Mouse (Mus musculus): ENCODE results near the gene Adprhl2. TPM values are rescaled to one million over a fixed set of nuclear protein-coding genes. Genes with fewer than 3 reads are reported as not detected.

Adprhl2 gene
- polyA plus RNA-seq (2014; fragmentation: Nextera tagmentation; extraction: Ambion mirVana), result 53.5 and 62.2 TPM in 2 replicates

DNA sequence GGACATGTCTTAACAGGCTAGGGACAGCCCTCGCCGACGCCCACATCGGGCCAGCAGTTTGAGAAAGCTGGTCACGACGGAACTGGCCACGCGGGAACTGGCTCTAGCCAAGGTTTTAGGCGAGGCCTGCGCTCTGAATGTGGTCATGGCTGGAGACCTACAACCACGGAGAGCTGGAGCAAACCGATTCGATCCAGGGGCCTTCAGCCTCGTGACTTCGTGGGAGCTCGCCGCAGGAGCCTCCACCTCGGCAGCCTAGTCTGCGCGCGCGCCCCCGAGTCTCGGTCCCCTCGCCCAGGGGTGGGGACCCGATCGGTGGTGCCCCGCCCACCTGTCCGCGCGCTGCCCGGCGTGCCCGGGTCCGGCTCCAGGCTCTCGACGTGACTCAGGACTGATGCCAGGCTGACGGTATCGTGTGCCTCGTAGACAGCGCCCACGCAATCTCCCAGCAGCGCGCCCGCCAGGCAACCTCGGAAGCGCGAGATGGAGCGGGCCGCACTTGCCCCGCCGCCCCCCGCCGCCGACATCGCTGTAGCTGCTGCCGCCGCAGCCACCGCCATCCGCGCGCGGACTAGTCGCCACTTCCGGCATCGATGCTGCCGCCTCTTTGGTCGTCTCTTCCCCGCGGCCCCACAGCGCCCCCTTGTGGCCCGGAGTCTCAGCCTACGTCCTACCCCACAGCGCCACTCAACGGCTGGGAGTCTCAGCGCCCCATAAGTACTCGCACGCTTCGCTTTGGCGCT, at the start of gene Adprhl2:
Gene Adprhl2 (minus strand): TSS at position 593 of the 743 bp plus-strand sequence.
- WGBS, result 0% methylated on average over 80 of the region's 80 CpGs
- peak within 1 kb of the TSS; percentile 79 for H3K27ac ChIP-seq (ENCODE audit: low read depth, low read length)
- no peaks in the 10 kb centered on the region for H3K9me3 ChIP-seq (ENCODE audit: control insufficient read depth, low read length)
- H3K4me2 ChIP-seq, result peak within 1 kb of the TSS; percentile 66
- H3K27me3 ChIP-seq (replicated peaks; ENCODE audit: control insufficient read depth, insufficient read depth, low read length), result peaks cover 19% of the 10 kb centered on the region
- peak; percentile 86 for ATAC-seq (replicated peaks; ENCODE audit: low FRiP score)
- peak within 1 kb of the TSS; percentile 86 for H3K4me3 ChIP-seq (ENCODE audit: low read depth, low read length)
- H3K9ac ChIP-seq (ENCODE audit: low read depth, low read length), result peak within 1 kb of the TSS; percentile 86
- peaks cover 10% of the 10 kb centered on the region for H3K4me1 ChIP-seq (replicated peaks; ENCODE audit: control insufficient read depth, insufficient read depth, low read length)
- peaks cover 20% of the 10 kb centered on the region for H3K36me3 ChIP-seq (ENCODE audit: control insufficient read depth, insufficient read depth, low read length)
- peak; percentile 100 for DNase-seq (ENCODE audit: low spot score)

GRCm38 (mm10) chr4:126360069-126360468, 38.6 kb upstream of the Adprhl2 start:
- peaks cover 16% of the 10 kb centered on the region; the same call in 1 of the 2 replicates for H3K36me3 ChIP-seq (ENCODE audit: control insufficient read depth, insufficient read depth, low read length)

GRCm38 (mm10) chr4:126343451-126343850, 21.9 kb upstream of the Adprhl2 start:
- no peaks in the 10 kb centered on the region for H3K4me1 ChIP-seq (replicated peaks; ENCODE audit: control insufficient read depth, insufficient read depth, low read length)
- 72% methylated on average over 4 of the region's 4 CpGs for WGBS
- no peak overlapping the region for H3K9ac ChIP-seq (ENCODE audit: low read depth, low read length)
- no peak for DNase-seq (ENCODE audit: low spot score)
- ATAC-seq (replicated peaks; ENCODE audit: low FRiP score), result no peak
- H3K4me2 ChIP-seq, result no peak overlapping the region
- peaks cover 8% of the 10 kb centered on the region; the same call in 1 of the 2 replicates for H3K36me3 ChIP-seq (ENCODE audit: control insufficient read depth, insufficient read depth, low read length)
- H3K4me3 ChIP-seq (ENCODE audit: low read depth, low read length), result no peak overlapping the region
- H3K9me3 ChIP-seq (ENCODE audit: control insufficient read depth, low read length), result no peaks in the 10 kb centered on the region
- no peaks in the 10 kb centered on the region for H3K27me3 ChIP-seq (replicated peaks; ENCODE audit: control insufficient read depth, insufficient read depth, low read length)
- H3K27ac ChIP-seq (ENCODE audit: low read depth, low read length), result no peak overlapping the region

More at GRCm38 (mm10) chr4:126360069-126360468, 38.6 kb upstream of the Adprhl2 start:
- no peaks in the 10 kb centered on the region for H3K27me3 ChIP-seq (replicated peaks; ENCODE audit: control insufficient read depth, insufficient read depth, low read length)
- no peak overlapping the region for H3K4me2 ChIP-seq
- no peaks in the 10 kb centered on the region for H3K9me3 ChIP-seq (ENCODE audit: control insufficient read depth, low read length)
- 93% methylated on average over 1 of the region's 1 CpGs for WGBS
- no peak for ATAC-seq (replicated peaks; ENCODE audit: low FRiP score)
- H3K4me1 ChIP-seq (replicated peaks; ENCODE audit: control insufficient read depth, insufficient read depth, low read length), result no peaks in the 10 kb centered on the region
- H3K27ac ChIP-seq (ENCODE audit: low read depth, low read length), result no peak overlapping the region
- H3K4me3 ChIP-seq (ENCODE audit: low read depth, low read length), result no peak overlapping the region
- H3K9ac ChIP-seq (ENCODE audit: low read depth, low read length), result no peak overlapping the region
- no peak for DNase-seq (ENCODE audit: low spot score)

DNA sequence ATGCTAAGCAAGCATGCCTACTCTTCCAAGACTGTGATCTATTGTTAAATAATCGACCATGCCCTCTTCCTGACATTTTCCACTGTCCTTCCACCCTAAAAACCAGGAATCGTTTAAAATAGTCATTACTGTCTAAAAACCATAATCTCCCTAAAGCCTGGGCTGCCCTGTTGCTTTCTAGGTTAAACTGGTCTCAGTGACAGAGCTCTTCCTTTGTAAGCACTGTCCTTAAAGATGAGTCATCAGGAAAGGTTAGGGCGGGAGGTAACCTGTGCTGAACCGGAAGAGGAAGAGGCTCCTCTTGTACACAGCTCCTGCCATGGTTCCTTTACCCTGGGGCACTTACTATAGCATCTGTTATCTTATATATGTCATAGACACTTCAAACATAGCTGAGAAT, 18.0 kb upstream of the Adprhl2 start:
- no peak overlapping the region for H3K4me2 ChIP-seq
- no peak overlapping the region for H3K27ac ChIP-seq (ENCODE audit: low read depth, low read length)
- no peak for DNase-seq (ENCODE audit: low spot score)
- H3K4me1 ChIP-seq (replicated peaks; ENCODE audit: control insufficient read depth, insufficient read depth, low read length), result no peaks in the 10 kb centered on the region
- H3K9ac ChIP-seq (ENCODE audit: low read depth, low read length), result no peak overlapping the region
- 50% methylated on average over 4 of the region's 4 CpGs for WGBS
- H3K9me3 ChIP-seq (ENCODE audit: control insufficient read depth, low read length), result no peaks in the 10 kb centered on the region
- H3K36me3 ChIP-seq (ENCODE audit: control insufficient read depth, insufficient read depth, low read length), result no peaks in the 10 kb centered on the region
- ATAC-seq (replicated peaks; ENCODE audit: low FRiP score), result no peak
- no peak overlapping the region for H3K4me3 ChIP-seq (ENCODE audit: low read depth, low read length)
- H3K27me3 ChIP-seq (replicated peaks; ENCODE audit: control insufficient read depth, insufficient read depth, low read length), result no peaks in the 10 kb centered on the region

- no peaks in the 10 kb centered on the region for H3K4me1 ChIP-seq (replicated peaks; ENCODE audit: control insufficient read depth, insufficient read depth, low read length)
- WGBS, result 41% methylated on average over 3 of the region's 3 CpGs
- no peaks in the 10 kb centered on the region for H3K36me3 ChIP-seq (ENCODE audit: control insufficient read depth, insufficient read depth, low read length)
- no peak overlapping the region for H3K4me2 ChIP-seq
- no peak overlapping the region for H3K4me3 ChIP-seq (ENCODE audit: low read depth, low read length)
- no peaks in the 10 kb centered on the region for H3K9me3 ChIP-seq (ENCODE audit: control insufficient read depth, low read length)
- no peak overlapping the region for H3K27ac ChIP-seq (ENCODE audit: low read depth, low read length)
- no peak for ATAC-seq (replicated peaks; ENCODE audit: low FRiP score)
- DNase-seq (ENCODE audit: low spot score), result no peak
- H3K9ac ChIP-seq (ENCODE audit: low read depth, low read length), result no peak overlapping the region
- no peaks in the 10 kb centered on the region for H3K27me3 ChIP-seq (replicated peaks; ENCODE audit: control insufficient read depth, insufficient read depth, low read length)
These were observed 10.9 kb upstream of the Adprhl2 start for GRCm38 (mm10) chr4:126332358-126332757.

DNA sequence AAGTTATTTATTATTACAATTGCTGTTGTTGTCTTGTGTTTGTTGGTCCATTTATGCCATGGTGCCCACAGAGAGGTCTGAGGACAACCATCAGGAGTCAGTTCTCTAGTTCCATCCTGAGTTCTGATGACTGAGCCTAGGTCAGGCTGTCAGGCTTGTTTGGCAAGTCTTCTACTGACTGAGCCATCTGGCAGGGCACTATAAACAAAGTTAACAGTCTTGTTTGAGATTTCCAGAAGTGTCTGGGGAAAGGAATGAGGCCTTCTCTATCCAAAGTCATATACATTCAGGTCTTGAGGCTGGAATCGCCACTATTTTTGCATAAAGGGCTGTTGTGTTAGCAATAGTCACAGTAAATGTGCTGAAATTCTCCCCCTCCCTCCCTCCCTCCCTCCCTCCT, 10.2 kb upstream of the Adprhl2 start:
- ATAC-seq (replicated peaks; ENCODE audit: low FRiP score), result no peak
- H3K4me2 ChIP-seq, result no peak overlapping the region
- WGBS, result 75% methylated on average over 1 of the region's 1 CpGs
- no peak overlapping the region for H3K27ac ChIP-seq (ENCODE audit: low read depth, low read length)
- H3K36me3 ChIP-seq (ENCODE audit: control insufficient read depth, insufficient read depth, low read length), result no peaks in the 10 kb centered on the region
- no peaks in the 10 kb centered on the region for H3K4me1 ChIP-seq (replicated peaks; ENCODE audit: control insufficient read depth, insufficient read depth, low read length)
- no peak overlapping the region for H3K4me3 ChIP-seq (ENCODE audit: low read depth, low read length)
- DNase-seq (ENCODE audit: low spot score), result no peak
- no peak overlapping the region for H3K9ac ChIP-seq (ENCODE audit: low read depth, low read length)
- no peaks in the 10 kb centered on the region for H3K27me3 ChIP-seq (replicated peaks; ENCODE audit: control insufficient read depth, insufficient read depth, low read length)
- H3K9me3 ChIP-seq (ENCODE audit: control insufficient read depth, low read length), result no peaks in the 10 kb centered on the region

GRCm38 (mm10) chr4:126330295-126330694, 8.8 kb upstream of the Adprhl2 start:
- whole genome bisulfite sequencing, result 88% methylated on average over 4 of the region's 4 CpGs
- Histone ChIP-seq H3K36me3 (ENCODE audit: control insufficient read depth, insufficient read depth, low read length) (no peaks in the 10 kb centered on the region), H3K4me2 (no peak overlapping the region), H3K27ac (ENCODE audit: low read depth, low read length) (no peak overlapping the region), H3K4me3 (ENCODE audit: low read depth, low read length) (no peak overlapping the region), H3K27me3 (replicated peaks; ENCODE audit: control insufficient read depth, insufficient read depth, low read length) (peaks cover 4% of the 10 kb centered on the region), H3K4me1 (replicated peaks; ENCODE audit: control insufficient read depth, insufficient read depth, low read length) (peaks cover 3% of the 10 kb centered on the region), H3K9me3 (ENCODE audit: control insufficient read depth, low read length) (no peaks in the 10 kb centered on the region), H3K9ac (ENCODE audit: low read depth, low read length) (no peak overlapping the region)
- ATAC-seq (replicated peaks; ENCODE audit: low FRiP score), result no peak
- no peak for DNase-seq (ENCODE audit: low spot score)

DNA sequence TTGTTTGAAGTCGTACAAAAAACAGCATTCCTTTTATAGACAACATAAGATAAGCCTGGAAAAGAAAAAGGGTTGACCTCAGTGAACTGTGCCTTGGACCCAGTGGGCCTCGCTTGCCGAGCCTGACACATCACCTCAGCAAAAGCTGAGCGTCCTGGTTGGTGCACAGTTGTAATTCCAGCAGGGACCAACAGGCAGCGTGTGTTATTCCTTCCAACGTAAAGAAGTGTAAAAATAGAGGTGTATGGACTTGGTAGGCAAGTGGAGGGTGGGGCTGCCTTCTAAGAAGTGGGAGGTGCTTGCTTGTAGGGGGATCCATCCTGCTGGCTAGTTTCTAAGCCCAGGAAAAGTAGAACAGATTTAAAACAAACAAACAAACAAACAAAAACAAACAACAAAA, 4.5 kb upstream of the Adprhl2 start:
- H3K4me3 ChIP-seq (ENCODE audit: low read depth, low read length), result no peak overlapping the region
- 30% methylated on average over 6 of the region's 6 CpGs for WGBS
- H3K4me2 ChIP-seq, result no peak overlapping the region
- no peak for DNase-seq (ENCODE audit: low spot score)
- no peaks in the 10 kb centered on the region for H3K9me3 ChIP-seq (ENCODE audit: control insufficient read depth, low read length)
- peaks cover 5% of the 10 kb centered on the region for H3K4me1 ChIP-seq (replicated peaks; ENCODE audit: control insufficient read depth, insufficient read depth, low read length)
- H3K27ac ChIP-seq (ENCODE audit: low read depth, low read length), result no peak overlapping the region
- ATAC-seq (replicated peaks; ENCODE audit: low FRiP score), result no peak
- H3K36me3 ChIP-seq (ENCODE audit: control insufficient read depth, insufficient read depth, low read length), result no peaks in the 10 kb centered on the region
- peaks cover 19% of the 10 kb centered on the region for H3K27me3 ChIP-seq (replicated peaks; ENCODE audit: control insufficient read depth, insufficient read depth, low read length)
- no peak overlapping the region for H3K9ac ChIP-seq (ENCODE audit: low read depth, low read length)

GRCm38 (mm10) chr4:126325281-126325861, 3.9 kb upstream of the Adprhl2 start, which contains the start of gene Tekt2:
Gene Tekt2, minus strand, starts transcription at chr4:126325688.
- ATAC-seq (replicated peaks; ENCODE audit: low FRiP score), result no peak
- Histone ChIP-seq H3K9ac (ENCODE audit: low read depth, low read length) (no peak within 1 kb of the TSS), H3K4me3 (ENCODE audit: low read depth, low read length) (no peak within 1 kb of the TSS), H3K27ac (ENCODE audit: low read depth, low read length) (no peak within 1 kb of the TSS), H3K27me3 (replicated peaks; ENCODE audit: control insufficient read depth, insufficient read depth, low read length) (peaks cover 19% of the 10 kb centered on the region), H3K36me3 (ENCODE audit: control insufficient read depth, insufficient read depth, low read length) (no peaks in the 10 kb centered on the region), H3K4me1 (replicated peaks; ENCODE audit: control insufficient read depth, insufficient read depth, low read length) (peaks cover 7% of the 10 kb centered on the region), H3K9me3 (ENCODE audit: control insufficient read depth, low read length) (no peaks in the 10 kb centered on the region), H3K4me2 (peak within 1 kb of the TSS; percentile 39; the same call in 1 of the 2 replicates)
- no peak for DNase-seq (ENCODE audit: low spot score)
- 15% methylated on average over 23 of the region's 23 CpGs for WGBS
